Mouse (Mus musculus) liver, embryonic 16.5 days (tissue): ENCODE measurements around the gene Sez6. TPM values are rescaled to one million over a fixed set of nuclear protein-coding genes. Genes with fewer than 3 reads are reported as not detected.

ENCODE experiments used
- ATAC-seq: fragments of 200-750 bp; cut with Nextera tagmentation; 2 replicates; pipeline ENCODE4 v1.8.0; 2017; ENCODE audit warnings: low read depth, mild to moderate bottlenecking, moderate number of reproducible peaks, moderate library complexity
- H3K27ac ChIP-seq: fragments of 300-500 bp; sonication (generic); 2 replicates; pipeline ENCODE4 v1.5.1; 2014; ENCODE audit warnings: mild to moderate bottlenecking, low read length
- H3K27me3 ChIP-seq: fragments of 300-500 bp; sonication (generic); 2 replicates; pipeline ENCODE4 v1.6.1; 2014; ENCODE audit warnings: low read depth, low read length, mixed read lengths; ENCODE audit not compliant: control insufficient read depth, insufficient read depth
- H3K36me3 ChIP-seq: fragments of 300-500 bp; sonication (generic); 2 replicates; pipeline ENCODE4 v1.6.1; 2014; ENCODE audit warnings: mild to moderate bottlenecking; ENCODE audit not compliant: control insufficient read depth, insufficient read depth
- H3K4me1 ChIP-seq: fragments of 300-500 bp; sonication (generic); 2 replicates; pipeline ENCODE4 v1.6.1; 2014; ENCODE audit warnings: low read depth, low read length, mixed read lengths; ENCODE audit not compliant: control insufficient read depth
- H3K4me2 ChIP-seq: fragments of 300-500 bp; sonication (generic); 2 replicates; pipeline ENCODE4 v1.6.1; 2014; ENCODE audit warnings: low read depth, low read length, mixed read lengths
- H3K4me3 ChIP-seq: fragments of 300-500 bp; sonication (generic); 2 replicates; pipeline ENCODE4 v1.5.1; 2014; ENCODE audit warnings: low read depth, mild to moderate bottlenecking, low read length
- H3K9ac ChIP-seq: fragments of 300-500 bp; sonication (generic); 2 replicates; pipeline ENCODE4 v1.6.1; 2014; ENCODE audit warnings: low read depth, low read length
- H3K9me3 ChIP-seq: fragments of 300-500 bp; sonication (generic); replicated peaks from 2 replicates; pipeline ENCODE4 v1.6.1; 2016; ENCODE audit warnings: low read length; ENCODE audit not compliant: control insufficient read depth
- WGBS: fragments of 180-500 bp; shearing (Covaris S2); extraction: QIAGEN DNeasy Blood & Tissue Kit; methylation state at CpG from one replicate; pipeline ENCODE4 v1.1.7; 2014; ENCODE audit not compliant: insufficient replicate concordance; 5-methylcytosine and 5-hydroxymethylcytosine counted together
- polyA plus RNA-seq: library from polyadenylated mRNA; unstranded; fragments of >200 nt; fragmentation: Nextera tagmentation; extraction: Ambion mirVana; gene quantifications from 2 replicates; pipeline ENCODE4 v1.2.1, GENCODE M21; 2015

The Sez6 gene
- polyA plus RNA-seq, 1 experiment from 2014 or later = 0.17 TPM

DNA sequence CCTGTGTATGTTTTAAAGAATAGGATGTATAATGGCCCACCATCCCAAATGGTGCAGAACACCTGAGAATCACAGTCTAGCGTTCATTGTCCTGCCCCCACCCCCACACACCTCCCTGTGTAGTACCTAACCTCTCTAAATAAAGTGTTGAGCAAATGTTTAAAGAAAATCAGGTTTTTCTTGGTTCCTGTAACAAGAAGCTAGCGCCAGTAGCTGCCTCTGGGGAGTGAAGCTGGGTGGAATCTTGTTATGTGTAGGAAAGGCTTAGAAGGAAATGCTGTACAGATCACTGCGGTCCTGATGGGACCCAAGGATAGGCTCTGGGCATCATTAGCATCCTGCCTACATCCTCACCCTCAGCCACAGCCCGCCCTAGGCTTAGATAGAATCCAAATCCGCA lies 29.2 kb upstream of the Sez6 start:
- Histone ChIP-seq H3K9me3 (no peaks in the 10 kb centered on the region), H3K27ac (no peak overlapping the region), H3K27me3 (peaks cover 16% of the 10 kb centered on the region), H3K36me3 (no peaks in the 10 kb centered on the region), H3K4me1 (peaks cover 3% of the 10 kb centered on the region; the same call in 1 of the 2 replicates), H3K4me3 (no peak overlapping the region), H3K4me2 (no peak overlapping the region), H3K9ac (no peak overlapping the region)
- whole genome bisulfite sequencing = 38% methylated on average over 5 of the region's 5 CpGs
- ATAC-seq = no peak

DNA sequence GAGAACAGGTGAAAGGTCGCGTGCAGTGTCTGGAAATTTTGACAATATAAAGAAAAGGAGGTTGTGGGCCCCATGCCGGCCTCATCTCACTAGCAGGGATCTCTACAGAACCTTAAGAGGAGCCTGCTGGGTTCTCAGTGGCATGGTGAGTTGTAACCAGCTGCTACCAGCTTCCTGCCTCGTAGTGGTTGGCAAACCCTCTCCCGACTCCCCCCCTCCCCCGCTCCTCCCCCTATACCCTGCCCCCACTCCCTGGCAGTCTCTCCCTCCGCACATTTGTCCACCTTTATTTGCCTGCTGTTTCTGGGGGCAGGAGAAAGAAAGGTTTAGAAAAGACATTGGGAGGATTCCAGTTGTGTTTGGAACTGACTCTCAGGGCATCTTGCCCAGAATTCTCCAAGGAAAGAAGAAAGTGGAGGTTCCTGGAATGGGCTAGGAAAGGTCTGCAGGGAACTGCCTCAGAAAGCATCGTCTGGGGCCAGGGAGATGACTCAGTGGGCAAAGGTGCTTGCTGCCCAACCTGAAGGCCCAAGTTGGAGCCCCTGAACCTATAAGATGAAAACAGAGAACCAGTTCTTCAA lies 28.7 kb upstream of the Sez6 start:
- no peak overlapping the region for H3K4me2 ChIP-seq
- no peaks in the 10 kb centered on the region for H3K9me3 ChIP-seq
- H3K27ac ChIP-seq = no peak overlapping the region
- H3K4me1 ChIP-seq = peaks cover 3% of the 10 kb centered on the region; the same call in 1 of the 2 replicates
- no peak for ATAC-seq
- no peak overlapping the region for H3K4me3 ChIP-seq
- no peak overlapping the region for H3K9ac ChIP-seq
- peaks cover 12% of the 10 kb centered on the region for H3K27me3 ChIP-seq
- 47% methylated on average over 8 of the region's 8 CpGs for WGBS
- no peaks in the 10 kb centered on the region for H3K36me3 ChIP-seq

DNA sequence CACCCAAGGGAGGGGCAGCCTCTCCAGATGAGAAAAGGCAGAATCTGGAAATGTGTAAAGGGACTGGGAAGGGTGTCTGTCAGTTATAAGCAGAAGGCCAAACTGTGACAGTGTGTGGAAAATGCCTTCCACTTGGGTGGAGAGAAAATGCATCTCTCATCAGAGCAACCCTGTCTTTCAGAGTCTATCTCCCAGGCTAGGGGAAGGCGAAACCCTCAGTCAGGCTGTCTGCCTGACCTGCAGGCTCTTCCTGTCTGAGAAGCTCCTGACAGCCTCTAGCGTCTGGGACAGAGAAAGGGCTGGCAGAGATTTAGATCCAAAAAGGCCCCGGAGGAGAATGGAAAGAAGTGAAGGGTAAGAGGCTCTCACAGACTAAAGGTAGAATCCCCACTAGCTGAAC lies 26.8 kb upstream of the Sez6 start:
- no peak overlapping the region for H3K27ac ChIP-seq
- H3K9me3 ChIP-seq = no peaks in the 10 kb centered on the region
- H3K4me3 ChIP-seq = no peak overlapping the region
- H3K9ac ChIP-seq = no peak overlapping the region
- H3K27me3 ChIP-seq = peaks cover 5% of the 10 kb centered on the region; the same call in 1 of the 2 replicates
- no peak for ATAC-seq
- H3K4me2 ChIP-seq = no peak overlapping the region
- H3K4me1 ChIP-seq = peaks cover 3% of the 10 kb centered on the region; the same call in 1 of the 2 replicates
- WGBS = 35% methylated on average over 3 of the region's 3 CpGs
- no peaks in the 10 kb centered on the region for H3K36me3 ChIP-seq

DNA sequence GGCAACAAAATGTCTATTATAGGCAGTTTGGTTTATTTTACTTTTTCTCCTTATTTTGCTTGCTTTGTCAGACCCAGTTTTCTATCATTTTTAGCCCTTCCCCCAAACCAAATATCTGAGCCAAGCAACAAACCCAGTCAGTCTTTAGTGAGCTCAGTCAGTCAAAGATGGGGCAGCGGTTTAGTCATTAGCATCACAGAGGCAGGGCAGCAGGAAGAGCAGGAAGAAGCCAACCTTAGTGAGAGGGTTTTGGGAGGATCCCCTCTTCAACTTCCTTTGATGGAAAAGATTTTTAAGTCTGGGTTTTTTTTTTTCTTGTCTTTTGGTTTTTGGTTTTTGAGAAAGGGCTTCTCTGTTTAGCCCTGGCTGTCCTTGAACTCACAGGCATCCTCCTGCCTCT lies 25.9 kb upstream of the Sez6 start:
- 47% methylated on average over 1 of the region's 1 CpGs for WGBS
- Histone ChIP-seq H3K4me3 (no peak overlapping the region), H3K36me3 (no peaks in the 10 kb centered on the region), H3K27me3 (peaks cover 5% of the 10 kb centered on the region; the same call in 1 of the 2 replicates), H3K9me3 (no peaks in the 10 kb centered on the region), H3K4me2 (no peak overlapping the region), H3K4me1 (peaks cover 3% of the 10 kb centered on the region; the same call in 1 of the 2 replicates), H3K9ac (no peak overlapping the region), H3K27ac (no peak overlapping the region)
- ATAC-seq = no peak

DNA sequence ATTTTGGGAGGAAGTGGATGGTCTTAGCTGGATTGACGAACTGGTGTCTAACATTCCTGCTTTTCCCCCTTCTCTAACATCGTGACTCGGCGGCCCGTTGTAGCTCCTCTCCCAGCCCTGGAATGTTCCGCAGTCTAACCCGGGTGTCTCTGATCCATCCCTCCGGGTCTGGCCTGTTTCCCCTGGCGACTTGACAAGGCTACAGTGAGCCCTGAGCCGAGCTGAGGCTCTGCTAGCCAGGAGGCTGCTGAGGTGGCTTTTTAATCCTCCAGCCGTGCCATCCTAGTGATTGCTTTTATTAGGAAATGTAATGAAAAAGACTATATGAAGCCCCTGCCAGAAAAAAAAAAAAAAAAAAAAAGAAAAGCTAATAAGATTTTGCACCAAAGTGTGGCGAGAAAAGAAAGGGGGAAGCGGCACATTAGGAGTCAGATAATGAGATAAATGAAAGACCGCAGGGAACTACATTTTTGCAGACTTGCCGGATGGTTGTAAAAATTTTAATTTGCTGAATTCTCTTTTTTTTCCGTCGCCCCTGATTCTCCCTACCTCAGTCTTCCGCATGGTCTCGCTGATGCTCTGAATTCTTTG lies 24.4 kb upstream of the Sez6 start:
- Histone ChIP-seq H3K4me2 (no peak overlapping the region), H3K4me3 (no peak overlapping the region), H3K9me3 (no peaks in the 10 kb centered on the region), H3K9ac (no peak overlapping the region), H3K27ac (no peak overlapping the region), H3K4me1 (no peaks in the 10 kb centered on the region), H3K27me3 (peaks cover 5% of the 10 kb centered on the region; the same call in 1 of the 2 replicates), H3K36me3 (no peaks in the 10 kb centered on the region)
- WGBS = 44% methylated on average over 19 of the region's 19 CpGs
- no peak for ATAC-seq

DNA sequence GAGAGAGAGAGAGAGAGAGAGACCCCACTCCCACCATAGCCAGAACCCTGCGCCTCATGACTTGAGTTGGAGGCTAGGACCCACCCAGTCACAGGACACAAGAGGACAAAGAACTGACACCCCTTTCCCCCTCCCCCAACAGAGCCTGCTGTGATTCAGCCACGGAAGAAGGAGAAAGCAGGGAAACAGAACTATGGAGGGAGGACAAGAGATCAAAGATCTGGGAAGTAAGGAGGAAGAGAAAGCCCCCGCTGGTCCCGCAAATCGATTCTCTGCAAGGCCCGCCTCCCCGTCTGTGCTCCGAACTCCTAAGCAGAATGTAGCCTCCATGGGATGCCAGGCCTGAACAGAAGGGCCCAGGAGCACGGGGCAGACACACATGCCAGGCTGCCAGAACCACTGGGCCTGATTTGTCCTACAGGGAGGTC lies 23.8 kb upstream of the Sez6 start:
- Histone ChIP-seq H3K36me3 (no peaks in the 10 kb centered on the region), H3K9ac (no peak overlapping the region), H3K27me3 (peaks cover 5% of the 10 kb centered on the region; the same call in 1 of the 2 replicates), H3K27ac (no peak overlapping the region), H3K4me2 (no peak overlapping the region), H3K4me3 (no peak overlapping the region), H3K4me1 (no peaks in the 10 kb centered on the region), H3K9me3 (no peaks in the 10 kb centered on the region)
- WGBS = 16% methylated on average over 9 of the region's 9 CpGs
- no peak for ATAC-seq

DNA sequence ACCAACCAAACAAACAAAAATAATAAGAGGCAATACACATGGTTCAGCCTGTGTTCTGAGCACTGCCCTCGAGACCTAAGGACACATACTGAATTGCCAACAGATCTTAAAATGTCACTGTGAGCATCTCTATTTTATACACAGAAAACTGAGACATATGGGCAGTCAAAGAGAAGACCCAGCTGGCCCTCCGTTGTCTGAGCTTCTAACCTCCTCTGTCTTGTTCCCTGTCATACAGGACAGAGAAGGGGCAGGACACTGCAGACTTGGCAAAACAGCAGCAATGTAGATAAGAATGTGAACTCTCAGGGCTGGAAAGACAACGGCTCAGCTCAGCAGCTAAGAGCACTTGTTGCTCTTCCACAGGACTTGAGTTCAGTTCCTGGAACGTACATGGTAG lies 22.1 kb upstream of the Sez6 start:
- Histone ChIP-seq H3K36me3 (no peaks in the 10 kb centered on the region), H3K27ac (no peak overlapping the region), H3K9me3 (no peaks in the 10 kb centered on the region), H3K4me1 (no peaks in the 10 kb centered on the region), H3K4me3 (no peak overlapping the region), H3K9ac (no peak overlapping the region), H3K4me2 (no peak overlapping the region), H3K27me3 (peaks cover 12% of the 10 kb centered on the region)
- WGBS = 45% methylated on average over 4 of the region's 4 CpGs
- ATAC-seq = no peak

DNA sequence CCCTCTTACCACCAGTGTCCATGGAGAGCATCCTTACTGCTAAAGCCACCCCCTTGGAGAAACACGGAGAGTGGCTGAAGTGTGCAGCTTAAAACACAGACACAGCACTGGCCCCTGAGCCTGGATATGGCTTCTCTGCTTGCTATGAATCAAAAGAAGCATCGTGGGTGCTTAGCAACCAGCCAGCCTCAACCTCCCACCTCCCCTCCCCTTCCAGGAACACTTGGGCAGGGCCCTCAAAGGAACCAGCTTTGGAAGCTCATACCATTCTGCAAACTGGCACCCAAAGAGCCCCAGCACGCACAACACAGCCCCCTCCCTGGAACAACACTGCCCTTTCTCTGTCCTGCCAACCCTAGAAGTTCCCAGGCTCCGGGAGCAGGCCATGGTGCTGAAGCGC lies 21.2 kb upstream of the Sez6 start:
- Histone ChIP-seq H3K9me3 (no peaks in the 10 kb centered on the region), H3K4me1 (no peaks in the 10 kb centered on the region), H3K4me3 (no peak overlapping the region), H3K9ac (no peak overlapping the region), H3K36me3 (no peaks in the 10 kb centered on the region), H3K4me2 (no peak overlapping the region), H3K27me3 (peaks cover 21% of the 10 kb centered on the region), H3K27ac (no peak overlapping the region)
- 26% methylated on average over 5 of the region's 5 CpGs for WGBS
- ATAC-seq = no peak

DNA sequence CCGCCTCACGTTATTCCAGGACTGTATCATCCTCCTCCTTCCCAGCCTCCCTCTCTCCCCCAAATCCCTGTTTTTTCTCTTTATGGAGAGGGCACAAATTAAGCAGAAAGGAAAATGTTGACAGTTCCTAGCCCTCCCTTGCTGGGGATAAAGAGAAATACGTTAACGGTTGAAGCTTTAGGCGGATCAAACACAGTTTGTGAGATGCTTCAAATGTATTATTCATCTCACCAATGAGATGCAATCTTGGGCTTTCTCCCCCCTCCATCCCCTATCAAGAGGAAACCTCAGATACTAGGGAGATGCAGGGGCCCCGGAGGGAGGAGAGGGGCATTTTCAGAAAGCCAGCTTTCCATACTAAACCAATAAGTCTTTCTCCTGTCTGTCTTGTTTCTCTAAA lies 20.8 kb upstream of the Sez6 start:
- peaks cover 25% of the 10 kb centered on the region for H3K27me3 ChIP-seq
- WGBS = 27% methylated on average over 6 of the region's 6 CpGs
- no peak for ATAC-seq

More for the DNA sequence above, 20.8 kb upstream of the Sez6 start:
- Histone ChIP-seq H3K9ac (no peak overlapping the region), H3K9me3 (no peaks in the 10 kb centered on the region), H3K4me3 (no peak overlapping the region), H3K27ac (no peak overlapping the region), H3K4me1 (no peaks in the 10 kb centered on the region), H3K4me2 (no peak overlapping the region), H3K36me3 (no peaks in the 10 kb centered on the region)
